Mouse (Mus musculus) kidney, embryonic 16.5 days (tissue): ENCODE results near the gene Rpusd1. TPM values are rescaled to one million over a fixed set of nuclear protein-coding genes. Genes with fewer than 3 reads are reported as not detected.

Experiments
- ATAC-seq: fragments of 200-750 bp; cut with Nextera tagmentation; 2 replicates; pipeline ENCODE4 v1.8.0; 2017; ENCODE audit warnings: moderate TSS enrichment; ENCODE audit not compliant: low FRiP score, low TSS enrichment
- H3K27ac ChIP-seq: fragments of 300-500 bp; sonication (generic); 2 replicates; pipeline ENCODE4 v1.5.1; 2014; ENCODE audit warnings: low read length
- H3K27me3 ChIP-seq: fragments of 300-500 bp; sonication (generic); 2 replicates; pipeline ENCODE4 v1.6.1; 2014; ENCODE audit warnings: low read length, control low read depth, mixed read lengths; ENCODE audit not compliant: insufficient read depth
- H3K36me3 ChIP-seq: fragments of 300-500 bp; sonication (generic); 2 replicates; pipeline ENCODE4 v1.6.1; 2014; ENCODE audit warnings: low read length, control low read depth, mixed read lengths; ENCODE audit not compliant: insufficient read depth
- H3K4me1 ChIP-seq: fragments of 300-500 bp; sonication (generic); 2 replicates; pipeline ENCODE4 v1.6.1; 2014; ENCODE audit warnings: low read length, control low read depth, mixed read lengths; ENCODE audit not compliant: insufficient read depth
- H3K4me2 ChIP-seq: fragments of 300-500 bp; sonication (generic); replicated peaks from 2 replicates; pipeline ENCODE4 v1.6.1; 2014; ENCODE audit warnings: low read depth, low read length
- H3K4me3 ChIP-seq: fragments of 300-500 bp; sonication (generic); 2 replicates; pipeline ENCODE4 v1.5.1; 2014; ENCODE audit warnings: mild to moderate bottlenecking, low read length
- H3K9ac ChIP-seq: fragments of 300-500 bp; sonication (generic); replicated peaks from 2 replicates; pipeline ENCODE4 v1.6.1; 2014; ENCODE audit warnings: low read length
- H3K9me3 ChIP-seq: fragments of 300-500 bp; sonication (generic); 2 replicates; pipeline ENCODE4 v1.6.1; 2016; ENCODE audit warnings: low read length, control low read depth
- WGBS: fragments of 180-500 bp; shearing (Covaris S2); extraction: QIAGEN DNeasy Blood & Tissue Kit; methylation state at CpG from one replicate; pipeline ENCODE4 v1.1.7; 2014; 5-methylcytosine and 5-hydroxymethylcytosine counted together
- polyA plus RNA-seq: library from polyadenylated mRNA; unstranded; fragments of >200 nt; fragmentation: Nextera tagmentation; extraction: Ambion mirVana; gene quantifications from 2 replicates; pipeline ENCODE4 v1.2.1, GENCODE M21; 2015

The Rpusd1 gene
- polyA plus RNA-seq, 1 experiment from 2014 or later: 26.2 TPM

GRCm38 (mm10) chr17:25754241-25754640, 26.8 kb downstream of the Rpusd1 start, which contains the start of gene Msln:
Gene Msln, minus strand, starts transcription at chr17:25754378.
- Histone ChIP-seq H3K4me3 (no peak within 1 kb of the TSS), H3K36me3 (no peaks in the 10 kb centered on the region), H3K27me3 (no peaks in the 10 kb centered on the region), H3K4me2 (no peak within 1 kb of the TSS), H3K27ac (no peak within 1 kb of the TSS), H3K9me3 (no peaks in the 10 kb centered on the region), H3K4me1 (no peaks in the 10 kb centered on the region), H3K9ac (no peak within 1 kb of the TSS)
- WGBS: 87% methylated on average over 9 of the region's 9 CpGs
- ATAC-seq: no peak

GRCm38 (mm10) chr17:25755086-25755485, 27.6 kb downstream of the Rpusd1 start:
- Histone ChIP-seq H3K4me1 (no peaks in the 10 kb centered on the region), H3K4me3 (no peak overlapping the region), H3K9me3 (no peaks in the 10 kb centered on the region), H3K27ac (no peak overlapping the region), H3K36me3 (no peaks in the 10 kb centered on the region), H3K9ac (no peak overlapping the region), H3K27me3 (no peaks in the 10 kb centered on the region), H3K4me2 (no peak overlapping the region)
- ATAC-seq: no peak
- WGBS: 82% methylated on average over 4 of the region's 4 CpGs

GRCm38 (mm10) chr17:25755627-25756377, 28.3 kb downstream of the Rpusd1 start:
- Histone ChIP-seq H3K9ac (no peak overlapping the region), H3K4me1 (no peaks in the 10 kb centered on the region), H3K27me3 (no peaks in the 10 kb centered on the region), H3K4me2 (no peak overlapping the region), H3K36me3 (no peaks in the 10 kb centered on the region), H3K27ac (no peak overlapping the region), H3K9me3 (no peaks in the 10 kb centered on the region), H3K4me3 (no peak overlapping the region)
- WGBS: 19% methylated on average over 4 of the region's 4 CpGs
- peak; percentile 64; the same call in 1 of the 2 replicates for ATAC-seq

GRCm38 (mm10) chr17:25756378-25757242, 29.1 kb downstream of the Rpusd1 start:
- Histone ChIP-seq H3K36me3 (no peaks in the 10 kb centered on the region), H3K4me1 (no peaks in the 10 kb centered on the region), H3K4me2 (no peak overlapping the region), H3K9ac (no peak overlapping the region), H3K27me3 (no peaks in the 10 kb centered on the region), H3K4me3 (no peak overlapping the region), H3K9me3 (no peaks in the 10 kb centered on the region), H3K27ac (no peak overlapping the region)
- WGBS: 74% methylated on average over 9 of the region's 9 CpGs
- ATAC-seq: 0 out of 2 replicates have a peak, but pooled peaks have one; percentile 36

- H3K36me3 ChIP-seq: no peaks in the 10 kb centered on the region
- H3K27me3 ChIP-seq: no peaks in the 10 kb centered on the region
- H3K27ac ChIP-seq: no peak overlapping the region
- no peak overlapping the region for H3K9ac ChIP-seq
- no peak for ATAC-seq
- no peaks in the 10 kb centered on the region for H3K9me3 ChIP-seq
- 53% methylated on average over 3 of the region's 3 CpGs for WGBS
- no peak overlapping the region for H3K4me3 ChIP-seq
- H3K4me1 ChIP-seq: no peaks in the 10 kb centered on the region
- no peak overlapping the region for H3K4me2 ChIP-seq
Measured at GRCm38 (mm10) chr17:25757691-25758090, 30.2 kb downstream of the Rpusd1 start.

- Histone ChIP-seq H3K36me3 (no peaks in the 10 kb centered on the region), H3K4me1 (no peaks in the 10 kb centered on the region), H3K4me2 (no peak overlapping the region), H3K4me3 (no peak overlapping the region), H3K9me3 (no peaks in the 10 kb centered on the region), H3K27me3 (no peaks in the 10 kb centered on the region), H3K27ac (no peak overlapping the region), H3K9ac (no peak overlapping the region)
- ATAC-seq: no peak
- whole genome bisulfite sequencing: 74% methylated on average over 8 of the region's 8 CpGs
Measured at GRCm38 (mm10) chr17:25760148-25760547, 32.7 kb downstream of the Rpusd1 start.

GRCm38 (mm10) chr17:25761561-25761970, 34.1 kb downstream of the Rpusd1 start:
- H3K4me1 ChIP-seq: no peaks in the 10 kb centered on the region
- no peak for ATAC-seq
- no peak overlapping the region for H3K4me3 ChIP-seq
- H3K4me2 ChIP-seq: no peak overlapping the region
- H3K9ac ChIP-seq: no peak overlapping the region
- WGBS: 55% methylated on average over 4 of the region's 4 CpGs
- H3K9me3 ChIP-seq: no peaks in the 10 kb centered on the region
- H3K27ac ChIP-seq: no peak overlapping the region
- H3K27me3 ChIP-seq: no peaks in the 10 kb centered on the region
- no peaks in the 10 kb centered on the region for H3K36me3 ChIP-seq

- Histone ChIP-seq H3K4me1 (no peaks in the 10 kb centered on the region), H3K4me3 (no peak overlapping the region), H3K36me3 (no peaks in the 10 kb centered on the region), H3K27me3 (0 out of 2 replicates have a peak, but pooled peaks cover 2% of the 10 kb centered on the region), H3K9ac (no peak overlapping the region), H3K4me2 (no peak overlapping the region), H3K27ac (no peak overlapping the region), H3K9me3 (no peaks in the 10 kb centered on the region)
- WGBS: 31% methylated on average over 3 of the region's 3 CpGs
- no peak for ATAC-seq
Measured at GRCm38 (mm10) chr17:25762591-25762990, 35.1 kb downstream of the Rpusd1 start.

- WGBS: 54% methylated on average over 5 of the region's 5 CpGs
- no peak for ATAC-seq
- Histone ChIP-seq H3K9me3 (no peaks in the 10 kb centered on the region), H3K4me2 (no peak overlapping the region), H3K27me3 (peaks cover 12% of the 10 kb centered on the region; the same call in 1 of the 2 replicates), H3K4me1 (no peaks in the 10 kb centered on the region), H3K4me3 (no peak overlapping the region), H3K36me3 (no peaks in the 10 kb centered on the region), H3K9ac (no peak overlapping the region), H3K27ac (no peak overlapping the region)
Measured at GRCm38 (mm10) chr17:25765886-25766285, 38.4 kb downstream of the Rpusd1 start.
